15 mouse cellular contexts compared by ENCODE assay signal in genomic region chr1:23462411-23462810, GRCm38 (mm10).
"Had no signal": no experiment of that assay in that cellular context is flagged by ENCODE, and none has a peak within 500 bp of the region (broad histone marks: within the 10 kb centered on the region; RNA-seq: fewer than 3 reads in every experiment).

No protein-coding gene starts in this region.

- DNase-seq: kidney, adult 9 months; kidney, postnatal 14 days; kidney, postnatal 4 days; layer of hippocampus, postnatal 36 days; left cerebral cortex, postnatal 4 days; liver, postnatal 0 days; lung, embryonic 14.5 days; retina, postnatal 1 day; right cerebral cortex, postnatal 25 days; spleen, adult 18-20 months; thymus, adult 18-20 months; thymus, postnatal 36 days had no signal

- ATAC-seq: liver, postnatal 0 days; lung, postnatal 0 days; midbrain, embryonic 13.5 days; midbrain, embryonic 16.5 days had no signal
